Mouse (Mus musculus): ENCODE data around the gene Rad51.

The Rad51 gene

DNA sequence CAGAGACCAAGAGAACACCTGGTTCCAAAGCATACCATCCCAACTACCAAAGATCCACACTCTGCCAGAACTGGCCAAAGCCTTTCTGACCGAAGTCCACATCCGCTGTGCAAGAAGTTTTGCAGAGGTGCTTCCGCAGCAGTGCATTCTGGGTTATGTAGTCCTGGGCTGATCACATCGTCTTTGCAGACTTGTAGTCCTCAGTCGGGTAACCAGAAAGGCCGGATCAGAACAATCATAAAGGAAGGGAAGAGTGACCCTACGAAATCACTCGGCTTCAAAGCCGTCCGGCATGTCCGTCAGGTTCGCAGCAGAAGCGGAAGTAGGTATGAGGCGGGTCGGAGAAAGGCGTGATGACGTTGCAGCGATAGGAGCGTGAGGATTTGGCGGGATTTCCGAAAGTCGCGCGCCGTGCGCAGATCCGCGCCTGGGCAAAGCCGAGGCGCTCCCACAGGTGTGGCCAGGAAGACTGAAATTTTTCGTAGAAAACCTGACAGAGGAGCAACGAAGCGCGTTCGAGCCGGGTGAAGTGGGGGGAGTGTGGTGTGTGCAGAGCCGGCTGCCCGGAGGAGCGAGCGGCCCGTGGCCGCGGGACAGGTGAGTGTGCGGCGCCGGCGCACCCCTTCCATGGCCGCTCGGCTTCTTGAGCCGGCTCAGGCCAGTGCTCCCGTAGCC is at the start of gene Rad51:
Gene Rad51, plus strand, starts transcription at position 356 of the 675 bp plus-strand sequence.
- peak; percentile 77 to 81 for DNase-seq (ENCODE audit: low spot score in 2 of 2)

DNA sequence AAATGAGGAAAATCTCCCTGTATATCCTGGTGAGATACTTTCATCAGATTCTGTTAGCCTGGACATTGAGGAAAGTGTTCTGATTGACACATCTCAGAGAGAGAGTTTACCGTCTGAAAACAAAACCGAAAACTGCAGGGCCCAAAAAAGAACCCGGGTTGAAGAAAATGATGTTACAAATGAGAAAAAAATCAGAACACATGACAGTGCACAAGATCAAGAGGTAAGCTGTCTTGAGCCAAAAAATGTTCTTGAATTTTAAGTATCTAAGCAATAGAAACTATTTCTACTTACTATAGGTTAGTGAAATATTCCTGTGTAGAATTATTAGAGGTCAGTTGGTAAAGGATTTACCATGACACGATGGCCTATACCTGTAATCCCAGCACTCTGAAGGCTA is 40.2 kb upstream of the Rad51 start:
- DNase-seq (ENCODE audit: low spot score in 2 of 2) = no peak

DNA sequence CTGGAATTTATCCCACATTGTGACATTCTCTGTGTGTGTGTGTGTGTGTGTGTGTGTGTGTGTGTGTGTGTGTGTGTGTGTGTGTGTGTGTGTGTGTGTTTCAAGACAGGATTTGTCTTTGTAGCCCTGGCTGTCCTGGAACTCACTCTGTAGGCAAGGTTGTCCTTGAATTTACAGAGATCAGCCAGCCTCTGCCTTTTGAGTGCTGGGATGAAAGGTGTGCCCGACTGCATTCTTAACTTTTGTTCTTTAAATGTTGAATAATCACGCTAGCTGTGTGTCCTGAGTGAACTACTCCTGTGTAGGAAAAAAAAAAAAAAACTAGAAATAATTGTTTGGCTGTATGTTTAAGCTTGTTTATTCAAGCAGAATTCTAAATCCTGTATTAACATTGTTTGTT is 26.4 kb upstream of the Rad51 start:
- no peak for DNase-seq (ENCODE audit: low spot score in 2 of 2)

DNA sequence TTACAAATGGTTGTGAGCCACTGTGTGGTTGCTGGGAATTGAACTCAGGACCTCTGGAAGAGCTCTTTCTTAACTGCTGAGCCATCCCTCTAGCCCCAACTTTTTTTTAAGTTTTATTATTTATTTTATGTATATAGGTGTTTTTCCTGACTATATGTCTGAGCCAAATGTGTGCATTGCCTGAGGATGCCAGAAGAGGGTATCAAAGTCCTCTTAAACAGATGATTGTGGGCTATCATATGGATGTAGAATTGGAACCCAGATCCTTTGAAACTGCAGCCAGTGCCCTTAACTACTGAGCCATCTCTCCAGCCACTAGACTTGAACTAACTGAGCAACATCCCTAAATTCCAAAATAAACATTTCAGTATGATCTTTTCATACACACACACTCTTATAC is 11.0 kb upstream of the Rad51 start:
- DNase-seq (ENCODE audit: low spot score in 2 of 2) = no peak

DNA sequence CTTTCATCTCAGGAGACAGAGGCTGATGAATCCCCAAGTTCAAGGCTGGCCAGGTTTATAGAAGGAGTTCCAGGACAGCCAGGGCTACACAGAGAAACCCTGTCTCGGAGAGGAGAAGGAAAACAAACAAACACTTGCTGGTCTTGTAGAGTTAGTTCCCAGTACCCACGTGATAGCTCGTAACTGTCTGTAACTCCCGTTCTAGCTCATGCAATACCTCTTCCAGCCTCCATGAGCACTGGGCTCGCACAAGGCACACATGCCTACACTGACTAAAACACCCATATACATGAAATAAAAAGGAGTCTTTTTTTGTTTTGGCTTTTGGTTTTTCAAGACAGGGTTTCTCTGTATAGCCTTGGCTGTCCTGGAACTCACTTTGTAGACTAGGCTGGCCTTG is 6.0 kb upstream of the Rad51 start:
- no peak for DNase-seq (ENCODE audit: low spot score in 2 of 2)

DNA sequence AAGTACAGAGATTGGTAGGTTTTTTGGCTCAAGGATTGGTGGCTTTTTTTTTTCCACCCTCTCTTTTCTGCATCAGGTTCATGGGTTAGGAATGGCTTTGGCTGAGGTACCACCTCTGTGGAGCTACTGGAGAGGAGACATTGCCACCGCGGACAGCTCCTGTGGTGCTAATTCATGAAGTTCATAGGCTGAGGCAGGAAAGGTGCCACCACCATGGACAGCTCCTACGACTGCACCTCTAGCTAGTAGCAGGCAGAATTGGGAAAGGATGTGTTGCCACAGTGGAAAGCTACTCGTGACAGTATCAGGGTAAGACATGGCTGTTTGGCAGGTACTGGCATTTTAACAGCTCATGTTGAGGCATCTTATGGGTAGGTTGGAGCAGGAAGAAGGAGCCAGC is 4.0 kb upstream of the Rad51 start:
- DNase-seq (ENCODE audit: low spot score in 2 of 2) = no peak

DNA sequence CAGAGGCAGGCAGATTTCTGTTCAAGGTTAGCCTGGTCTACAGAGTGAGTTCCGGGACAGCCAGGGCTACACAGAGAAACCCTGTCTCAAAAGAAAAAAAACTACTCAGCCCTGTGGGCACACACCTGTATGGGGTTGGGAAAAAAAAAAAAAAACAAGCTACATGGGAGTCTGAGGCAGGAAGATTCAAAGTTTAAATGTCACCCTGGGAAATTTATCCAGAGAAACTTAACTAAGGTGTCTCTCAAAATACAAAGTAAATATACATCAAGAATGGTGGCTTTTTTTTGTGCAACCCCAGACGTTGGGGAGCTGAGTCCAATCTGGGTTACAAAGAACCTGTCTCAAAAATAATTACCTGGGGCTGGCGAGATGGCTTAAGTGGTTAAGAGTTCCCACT is 1.5 kb upstream of the Rad51 start:
- no peak for DNase-seq (ENCODE audit: low spot score in 2 of 2)

DNA sequence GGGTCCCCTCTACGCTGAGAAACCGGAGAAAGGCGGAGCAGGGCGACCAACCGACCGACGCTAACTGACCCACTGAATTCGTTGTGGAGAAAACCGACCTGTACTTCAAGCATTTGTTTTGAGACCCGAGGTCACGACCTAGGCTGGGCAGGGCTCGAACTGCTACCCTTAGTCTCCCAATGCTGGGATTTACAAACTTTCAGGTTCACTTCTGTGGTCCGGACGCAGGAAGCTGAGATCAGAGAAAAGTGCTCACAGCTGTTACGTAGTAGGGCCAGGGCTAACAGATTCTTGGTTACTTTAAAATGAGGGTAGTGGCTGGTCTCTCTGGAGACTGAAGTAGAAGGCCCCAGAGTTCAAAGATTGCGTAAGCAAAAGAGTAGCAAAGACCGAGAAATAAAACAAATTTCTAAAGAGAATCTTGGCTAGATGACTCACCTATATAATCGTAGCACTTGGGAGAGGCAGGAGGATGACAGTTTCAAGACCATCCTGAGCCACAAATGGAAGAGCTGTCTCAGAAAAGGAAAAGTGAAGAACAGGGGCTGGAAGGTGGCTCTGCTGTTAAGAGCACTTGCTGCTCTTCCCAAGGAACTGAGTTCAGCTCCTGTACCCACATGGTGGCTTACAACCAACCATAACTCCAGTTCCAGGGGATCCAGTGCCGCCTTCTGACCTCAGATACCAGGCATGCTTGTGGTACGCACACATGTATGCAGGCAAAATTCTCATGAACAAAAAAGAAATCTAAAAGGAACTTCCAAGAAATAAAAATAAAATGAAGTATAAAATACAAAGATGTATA is 730 bp downstream of the Rad51 start:
- no peak for DNase-seq (ENCODE audit: low spot score in 2 of 2)

DNA sequence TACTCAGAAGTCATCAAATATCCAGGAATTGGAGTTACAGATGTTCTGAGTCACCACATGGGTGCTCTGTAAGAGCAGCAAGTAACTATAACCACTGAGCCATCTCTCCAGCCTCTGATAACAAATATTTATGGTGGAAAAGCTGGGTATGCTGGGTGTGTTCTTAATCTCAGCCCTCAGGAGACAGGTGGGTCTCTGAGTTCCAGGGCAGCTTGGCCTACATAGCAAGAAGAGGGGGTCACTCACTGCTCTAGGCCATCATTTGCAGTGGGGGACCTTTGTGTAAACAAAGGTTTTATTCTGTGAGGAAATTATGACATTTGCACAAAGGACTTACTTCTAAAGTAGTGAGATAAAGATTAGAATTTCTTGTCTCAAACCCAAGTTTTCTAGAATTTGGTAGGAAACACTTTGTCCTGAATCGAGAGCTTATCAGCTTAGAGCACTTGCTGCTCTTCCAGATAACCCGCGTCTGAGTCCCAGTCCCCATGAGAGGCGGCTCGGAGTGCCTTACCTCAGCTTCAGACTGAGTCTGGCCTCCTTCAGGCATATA is 23.8 kb downstream of the Rad51 start:
- no peak for DNase-seq (ENCODE audit: low spot score in 2 of 2)

DNA sequence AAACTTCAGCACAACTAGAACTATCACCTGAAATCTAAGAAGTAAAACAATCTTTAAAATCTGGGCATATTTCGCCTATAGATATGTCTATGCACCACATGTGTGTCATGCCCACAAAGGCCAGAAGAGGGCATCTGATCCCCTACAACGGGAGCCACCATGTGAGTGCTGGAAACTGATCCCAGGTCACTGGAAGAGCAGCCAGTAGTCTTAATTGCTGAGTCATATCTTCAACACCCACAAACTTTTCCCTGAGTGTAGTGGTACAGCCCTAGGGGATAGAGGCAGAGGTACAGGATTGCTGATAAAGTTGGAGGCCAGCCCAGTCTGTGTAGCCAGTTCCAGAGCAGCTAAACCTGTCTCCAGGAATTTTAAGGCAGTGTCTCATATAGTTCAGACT is 32.6 kb downstream of the Rad51 start:
- no peak for DNase-seq (ENCODE audit: low spot score in 2 of 2)

DNA sequence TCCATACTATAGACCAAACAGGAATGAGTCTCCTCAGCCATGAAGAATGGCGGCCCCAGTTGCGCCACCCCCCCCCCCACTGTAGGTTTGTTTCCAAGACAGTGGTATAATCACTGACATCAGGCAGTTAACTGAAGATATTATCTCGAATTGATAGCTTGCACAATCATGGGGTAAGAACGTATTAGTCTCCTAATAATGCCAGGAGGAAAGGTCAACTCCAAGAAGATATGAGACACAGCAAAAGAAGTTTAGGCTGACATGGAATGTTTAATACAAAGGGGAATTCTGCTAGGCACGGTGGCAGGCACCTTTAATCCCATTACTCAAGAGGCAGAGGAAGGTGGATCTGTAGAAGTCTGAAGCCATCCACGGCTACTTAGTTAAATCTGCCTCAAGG is 33.8 kb downstream of the Rad51 start:
- DNase-seq (ENCODE audit: low spot score in 2 of 2) = no peak

DNA sequence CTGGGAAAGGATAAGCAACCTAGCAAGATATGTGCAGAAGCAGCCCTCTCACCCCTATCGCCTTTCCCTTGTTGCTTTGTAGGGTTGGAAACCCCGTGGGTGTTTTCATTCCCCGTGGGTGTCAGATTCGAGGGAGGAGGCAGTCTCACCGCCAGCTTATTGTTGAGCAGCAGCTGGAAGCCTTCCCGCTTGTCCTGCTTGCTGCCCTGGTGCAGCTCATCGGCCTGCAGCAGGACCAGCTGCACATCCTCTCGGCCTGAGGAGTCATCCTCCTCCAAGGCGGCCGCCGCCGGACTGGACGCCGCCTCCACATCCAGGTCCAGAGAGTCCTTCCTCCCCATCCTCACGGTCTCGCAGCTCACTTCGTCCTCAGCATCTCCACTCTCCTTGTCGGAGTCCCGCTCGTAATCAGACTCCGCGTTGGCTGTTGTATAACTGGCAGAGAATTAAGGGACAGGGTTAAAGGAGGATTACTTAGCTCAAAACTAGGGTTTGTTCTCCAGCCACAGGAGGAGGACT is 34.6 kb downstream of the Rad51 start:
- no peak for DNase-seq (ENCODE audit: low spot score in 2 of 2)

DNA sequence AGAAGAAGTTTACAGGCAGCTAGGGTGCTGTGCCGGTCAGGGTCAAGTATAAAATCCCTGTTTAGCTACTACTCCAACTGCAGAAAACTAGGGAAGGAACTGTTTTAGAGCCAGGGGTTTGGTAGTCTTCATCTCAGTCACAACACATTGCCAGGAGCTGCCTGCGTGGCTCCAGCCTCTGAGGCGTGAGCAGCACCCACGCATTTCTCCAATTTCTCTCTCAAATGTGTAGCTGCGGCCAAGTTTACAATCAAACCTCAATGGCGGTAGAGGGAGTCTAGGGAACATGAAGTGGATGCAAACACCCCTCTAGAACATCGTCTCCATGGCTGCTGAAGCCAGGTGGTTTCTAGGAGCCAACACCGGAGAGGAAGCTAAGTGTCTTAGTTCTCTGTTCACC is 35.2 kb downstream of the Rad51 start:
- DNase-seq (ENCODE audit: low spot score in 2 of 2) = no peak

DNA sequence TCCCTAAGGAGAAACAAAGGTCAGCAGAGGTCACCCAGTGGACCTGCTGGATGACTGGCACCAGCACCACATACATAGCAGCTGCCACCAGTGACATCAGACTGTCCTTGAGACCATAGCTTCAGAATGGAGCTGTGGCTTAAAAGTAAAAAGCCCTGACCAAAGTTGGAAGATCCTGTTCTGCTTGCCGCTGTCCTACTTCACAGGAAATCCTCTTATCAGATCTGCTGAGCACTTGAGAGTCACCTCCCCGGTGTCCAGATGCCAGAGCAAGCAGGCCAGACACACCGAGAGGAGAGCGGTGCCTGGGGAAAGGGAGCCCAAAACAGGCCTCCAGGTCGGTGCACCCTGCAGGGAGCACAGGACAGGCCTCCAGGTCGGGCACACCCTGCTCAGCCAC is 39.7 kb downstream of the Rad51 start:
- no peak for DNase-seq (ENCODE audit: low spot score in 2 of 2)

DNA sequence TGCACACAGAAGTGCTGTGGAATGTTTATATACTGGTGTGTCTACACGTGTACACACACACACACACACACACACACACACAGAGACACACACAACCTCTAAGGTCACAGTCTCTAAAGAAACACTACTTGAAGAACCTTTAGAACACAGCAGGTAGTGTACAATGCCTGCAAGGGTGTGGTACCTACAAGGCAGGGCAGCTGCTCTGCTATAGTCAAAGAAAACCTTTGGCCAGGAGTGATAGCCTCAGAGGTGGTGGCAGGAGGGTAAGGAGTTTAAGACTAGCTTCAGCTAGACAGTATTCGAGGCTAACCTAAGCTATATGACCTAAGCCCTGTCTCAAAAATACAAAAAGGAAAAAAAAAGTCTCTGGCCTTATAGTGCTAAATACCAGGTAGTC is 42.1 kb downstream of the Rad51 start:
- DNase-seq (ENCODE audit: low spot score in 2 of 2) = no peak

DNA sequence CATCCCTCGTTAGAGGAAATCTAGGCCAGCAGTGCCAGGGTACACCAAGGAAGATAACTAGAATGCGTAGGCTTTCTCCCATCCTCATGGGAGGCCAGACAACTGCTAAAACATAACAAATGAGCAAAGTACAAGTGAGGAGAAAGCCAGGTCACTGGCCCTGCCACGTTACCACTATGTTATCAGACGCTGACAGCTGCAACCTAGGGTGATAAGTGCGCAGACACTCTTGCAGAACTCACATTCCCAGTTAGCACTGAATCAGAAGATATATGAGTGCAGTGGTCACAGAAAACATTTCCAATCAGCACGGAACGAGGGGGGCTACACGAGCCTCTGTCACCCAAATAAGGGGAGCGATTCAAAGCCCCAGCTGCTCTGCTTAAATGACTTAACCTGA is 42.8 kb downstream of the Rad51 start:
- no peak for DNase-seq (ENCODE audit: low spot score in 2 of 2)

DNA sequence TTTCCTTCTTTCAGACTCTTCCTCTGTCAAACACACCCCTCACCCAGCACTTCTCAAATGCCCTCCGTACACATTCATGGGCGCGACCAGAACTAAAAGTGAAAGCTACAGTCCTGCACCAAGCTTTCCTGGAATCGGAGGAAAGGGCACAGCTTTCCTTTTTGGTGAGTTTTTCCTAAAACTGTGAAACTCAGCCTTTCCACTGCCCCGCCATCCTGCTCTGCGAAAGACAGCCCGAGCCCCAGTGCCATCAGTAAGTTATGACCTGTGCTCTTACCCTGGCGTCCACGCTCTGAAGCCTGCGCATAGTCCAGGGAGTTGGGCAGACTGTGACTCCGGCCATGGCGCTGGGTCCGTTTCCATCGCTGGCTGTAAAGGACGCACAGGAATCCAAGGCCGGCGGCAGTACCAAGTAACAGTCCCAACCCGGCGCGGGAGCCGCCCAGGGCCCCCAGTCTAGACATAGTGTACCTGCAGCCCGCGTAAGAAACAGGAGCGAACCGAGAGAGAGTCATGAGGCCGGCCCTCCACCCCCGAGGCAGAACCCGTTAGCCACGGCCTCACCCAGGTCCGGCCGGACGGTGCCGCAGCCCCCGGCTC is 43.6 kb downstream of the Rad51 start:
- peak in 1 of 2 experiments; percentile 9 for DNase-seq (ENCODE audit: low spot score in 2 of 2)

DNA sequence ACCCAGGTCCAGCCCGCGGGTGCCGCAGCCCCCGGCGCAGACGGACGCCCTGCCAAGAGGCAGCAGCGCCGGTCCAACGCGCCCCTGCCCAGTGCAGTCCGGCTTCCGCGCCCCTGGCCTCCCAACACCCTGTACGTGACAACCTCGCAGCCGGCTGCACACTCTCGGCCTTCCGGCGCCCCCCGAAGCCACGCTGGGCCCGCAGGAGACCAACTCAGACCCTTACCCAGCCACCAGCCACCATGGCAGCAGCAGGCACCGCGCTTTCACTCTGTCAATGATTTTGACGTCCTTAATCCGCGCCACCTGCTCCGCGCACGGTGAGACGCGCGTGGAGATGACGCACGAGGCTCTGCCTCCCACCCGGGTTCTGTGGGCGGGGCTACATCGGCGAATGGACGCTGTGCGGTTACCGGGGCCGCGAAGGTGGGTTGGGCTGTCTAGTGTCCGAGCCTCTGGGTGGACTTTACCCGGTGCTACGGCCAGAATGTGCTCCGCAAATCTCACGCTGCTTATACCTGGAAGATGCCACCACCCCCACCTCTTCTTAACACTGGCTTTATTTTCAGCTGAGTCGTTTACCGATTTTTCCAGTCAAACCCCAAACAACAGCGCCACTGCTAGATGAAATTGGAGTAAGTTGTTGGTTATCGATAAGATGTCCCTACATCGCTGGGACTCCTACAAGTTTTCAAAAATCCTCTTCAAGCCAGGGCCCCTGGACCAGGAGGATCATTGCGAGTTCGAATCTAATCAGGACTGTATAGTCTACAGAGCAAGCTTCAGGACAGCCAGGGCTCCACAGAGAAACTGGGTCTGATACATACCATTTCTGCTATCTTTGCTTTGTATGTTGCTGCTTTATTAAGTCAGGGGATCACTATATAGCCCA is 44.3 kb downstream of the Rad51 start, which contains the start of gene Rmdn3:
Gene Rmdn3, minus strand, starts transcription at position 354 of the 892 bp plus-strand sequence.
- peak; percentile 92 to 96 for DNase-seq (ENCODE audit: low spot score in 2 of 2)

DNA sequence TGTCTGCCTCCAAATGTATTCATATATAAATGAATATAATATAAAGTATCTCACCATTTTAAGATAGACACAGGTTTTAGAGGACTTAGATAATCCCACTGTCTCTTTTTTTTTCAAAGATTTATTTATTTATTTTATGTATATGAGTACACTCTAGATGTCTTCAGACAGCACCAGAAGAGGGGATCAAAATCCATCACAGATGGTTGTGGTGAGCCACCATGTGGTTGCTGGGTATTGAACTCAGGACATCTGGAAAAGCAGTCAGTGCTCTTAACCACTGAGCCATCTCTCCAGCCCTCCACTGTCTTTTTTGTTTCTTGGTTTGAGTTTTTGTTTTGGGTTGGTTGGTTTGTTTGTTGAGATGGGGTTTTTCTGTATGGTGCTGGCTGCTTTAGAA is 45.2 kb downstream of the Rad51 start:
- no peak for DNase-seq (ENCODE audit: low spot score in 2 of 2)

DNA sequence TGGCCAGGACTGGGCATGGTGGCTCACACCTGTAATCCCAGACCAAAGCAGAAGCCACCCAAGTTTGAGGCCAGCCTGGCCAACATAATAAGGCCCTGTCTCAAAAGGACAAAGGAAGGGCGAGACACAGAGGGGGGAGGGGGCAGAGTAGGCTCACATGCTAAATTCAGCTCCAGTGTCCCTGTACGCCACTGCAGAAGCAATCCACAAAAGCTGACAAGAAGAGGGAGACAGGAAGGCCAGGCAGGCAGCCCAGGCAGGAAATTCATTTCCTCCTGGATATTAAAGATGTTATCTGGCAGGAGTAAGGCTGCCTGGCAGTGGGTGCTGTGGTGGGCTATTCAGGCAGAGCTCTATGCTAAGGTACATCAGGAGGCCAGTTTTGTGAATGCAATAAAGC is 48.7 kb downstream of the Rad51 start:
- DNase-seq (ENCODE audit: low spot score in 2 of 2) = no peak

DNA sequence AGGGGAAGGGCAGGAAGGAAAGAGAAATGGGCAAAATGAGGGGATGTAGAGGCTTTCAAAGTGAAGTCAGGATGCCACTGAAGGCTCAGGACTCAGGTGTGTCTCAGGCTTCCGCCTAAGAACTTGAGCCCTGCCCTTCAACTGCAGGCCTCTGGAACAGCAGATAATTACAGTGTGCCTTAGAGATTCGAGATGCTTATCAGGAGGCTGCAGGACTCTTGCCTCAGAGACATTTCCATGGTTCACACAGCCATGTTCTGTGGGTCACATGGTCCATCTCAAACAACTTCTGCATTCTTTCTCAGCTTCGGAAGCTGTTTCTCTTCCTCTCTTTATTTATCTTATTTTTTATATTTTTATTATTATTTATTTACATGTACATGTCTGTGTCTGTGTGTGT is 50.5 kb downstream of the Rad51 start:
- DNase-seq (ENCODE audit: low spot score in 2 of 2) = no peak
